Mouse (Mus musculus) erythroblast, adult 5-6 weeks (primary cell): ENCODE data around the gene Unc45a. TPM values are rescaled to one million over a fixed set of nuclear protein-coding genes. Genes with fewer than 3 reads are reported as not detected.
"Not testable (repeated sequence)": the region's sequence is repeated elsewhere in the genome, so short reads cannot be mapped to it uniquely, and the experiment has no call there.

Experiments used
- ATAC-seq: replicated peaks from 2 replicates; pipeline ENCODE4 v1.8.0; 2016; ENCODE audit warnings: moderate number of reproducible peaks, mild to moderate bottlenecking, moderate TSS enrichment, inconsistent platforms; ENCODE audit not compliant: poor library complexity, low FRiP score, severe bottlenecking
- total RNA-seq, 2 experiments: library from RNA; stranded (forward) in 1 of 2; stranded (reverse) in 1 of 2; fragments of 150-400 nt in 1 of 2; fragments of 200-764, 138-1000 nt in 1 of 2; gene quantifications; 2 replicates each; pipeline versions ENCODE4 v1.2.3 to v1.2.4; 2015 to 2017; ENCODE audit warnings: low replicate concordance in 2 of 2

Unc45a gene
- total RNA-seq, 2 experiments from 2014 or later = 1.5 to 4.8 TPM

- no peak for ATAC-seq
These were observed 6.0 kb downstream of the Unc45a start for GRCm38 (mm10) chr7:80334848-80335247.

DNA sequence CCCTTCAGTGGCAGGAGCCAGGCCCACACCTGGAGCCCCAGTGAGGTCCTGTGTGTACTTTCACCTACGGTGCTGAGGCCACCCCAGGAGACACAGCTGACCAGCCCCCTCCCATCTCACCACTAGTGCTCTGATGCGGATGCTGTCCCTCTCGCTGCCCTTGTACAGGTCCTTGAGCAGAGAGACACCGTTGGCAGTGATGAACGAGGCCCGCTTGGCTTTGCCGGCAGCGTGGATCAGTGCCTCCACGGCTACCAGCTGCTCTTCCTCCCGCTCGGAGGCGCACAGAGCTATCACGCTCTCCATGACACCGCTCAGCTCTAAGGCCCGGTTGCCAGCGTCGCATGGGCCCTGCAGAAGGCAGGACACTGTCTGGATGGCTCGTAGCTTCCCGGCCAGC is 9.4 kb downstream of the Unc45a start:
- ATAC-seq = no peak

DNA sequence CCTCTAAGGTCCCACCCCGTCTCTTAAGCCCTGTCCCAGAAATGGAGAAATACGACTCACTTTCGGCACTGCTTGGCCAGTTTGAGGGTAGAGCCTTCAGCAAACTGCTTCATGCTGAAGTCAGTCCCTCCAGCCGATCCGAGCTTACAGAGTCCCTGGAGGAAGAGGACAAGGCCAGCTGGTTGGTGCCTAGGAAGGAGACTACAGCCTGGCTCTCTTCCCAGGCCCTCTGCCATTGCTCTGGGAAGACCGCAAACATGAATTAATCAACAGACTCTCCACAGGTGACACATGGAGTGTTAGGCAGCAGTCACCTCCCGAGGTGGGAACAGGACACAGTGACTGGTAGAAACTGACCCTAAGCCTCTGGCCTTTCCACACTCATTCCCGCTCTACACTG is 10.5 kb downstream of the Unc45a start:
- ATAC-seq = no peak

GRCm38 (mm10) chr7:80326076-80326475 is 14.7 kb downstream of the Unc45a start:
- no peak for ATAC-seq

DNA sequence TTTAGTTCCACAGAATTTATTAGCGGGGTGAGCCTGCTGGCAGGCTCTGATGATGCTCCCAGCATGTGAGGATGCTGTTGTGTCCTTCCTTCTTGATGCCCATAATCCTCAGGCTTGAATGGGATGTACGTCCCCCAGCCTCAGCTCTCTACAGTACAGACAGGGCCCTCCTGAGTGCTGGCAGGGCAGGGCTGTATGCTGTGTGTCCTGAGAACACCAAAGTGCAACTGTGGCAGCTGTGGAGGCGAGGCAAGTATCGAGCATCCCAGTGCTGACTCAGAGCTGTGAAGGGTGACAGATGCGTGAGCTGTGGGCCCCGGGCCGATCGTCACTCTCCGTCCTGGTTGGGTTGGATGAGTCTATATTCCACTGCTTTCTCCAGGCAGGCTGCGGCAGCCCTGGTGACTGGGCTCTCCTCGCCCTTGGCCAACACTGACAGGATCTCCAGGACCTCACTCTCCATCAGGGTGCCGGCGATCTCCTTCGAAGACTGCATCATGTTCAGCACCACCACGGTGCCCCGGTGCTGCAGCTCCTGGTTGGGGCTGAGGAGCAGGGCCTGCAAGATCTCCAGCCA is 15.4 kb downstream of the Unc45a start:
- ATAC-seq = no peak

GRCm38 (mm10) chr7:80324816-80325119 is 16.0 kb downstream of the Unc45a start:
- not testable (repeated sequence) for ATAC-seq

- peak; percentile 94 for ATAC-seq
These were observed 16.6 kb downstream of the Unc45a start, which contains the start of gene Rccd1 for GRCm38 (mm10) chr7:80324043-80324815. TSS of gene Rccd1 (minus strand) at chr7:80324454.

DNA sequence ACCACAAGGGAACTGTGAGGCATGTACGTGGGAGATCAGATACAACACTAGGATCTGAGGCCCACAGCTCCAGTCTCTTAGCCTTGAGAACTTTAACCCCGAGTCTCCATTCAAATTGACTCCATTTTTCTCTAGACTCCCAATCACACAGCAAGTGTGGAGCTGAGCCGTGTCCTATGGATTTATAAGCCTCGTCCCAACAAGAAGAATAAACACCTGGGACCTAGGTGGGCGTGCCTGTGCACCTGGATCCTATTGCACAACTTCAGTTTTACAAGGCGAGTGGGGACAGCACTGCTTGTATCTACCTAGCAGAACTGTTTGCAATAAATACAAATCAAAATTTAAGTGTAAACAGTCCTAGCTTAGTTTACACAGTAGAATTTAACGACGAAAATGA is 17.5 kb downstream of the Unc45a start:
- ATAC-seq = no peak

DNA sequence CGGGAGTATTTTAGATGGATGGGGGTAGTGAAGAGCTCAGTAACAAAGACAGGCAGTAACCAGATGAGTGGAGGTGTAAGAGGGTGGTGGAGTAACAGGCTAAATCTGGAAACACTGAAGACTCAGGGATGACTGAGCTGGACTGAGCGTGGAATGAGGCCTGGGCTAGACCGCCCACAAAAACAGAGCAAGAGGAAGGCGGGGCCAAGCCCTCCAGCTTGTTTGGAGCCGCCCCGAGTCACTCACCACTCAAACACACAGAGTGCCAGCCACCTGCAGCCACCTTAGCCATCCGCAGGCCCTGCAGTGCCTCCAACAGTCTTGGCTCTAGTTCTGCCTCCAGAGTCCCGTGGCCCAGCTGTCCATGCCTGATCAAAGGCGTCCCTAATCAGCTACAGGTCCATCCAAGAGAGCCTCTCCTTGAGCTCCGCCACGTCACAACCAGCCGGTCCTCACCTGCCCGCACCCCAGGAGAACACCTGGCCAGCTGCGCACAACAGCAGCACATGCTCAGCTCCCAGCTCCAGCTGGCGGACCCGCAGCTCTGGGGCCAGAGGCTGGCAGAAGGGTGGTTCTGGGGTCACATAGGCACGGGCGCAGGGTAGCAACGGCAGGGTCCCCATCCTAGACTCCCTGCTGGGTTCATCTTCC is 20.8 kb downstream of the Unc45a start:
- ATAC-seq = no peak

GRCm38 (mm10) chr7:80318670-80319069 is 22.1 kb downstream of the Unc45a start:
- ATAC-seq = no peak

DNA sequence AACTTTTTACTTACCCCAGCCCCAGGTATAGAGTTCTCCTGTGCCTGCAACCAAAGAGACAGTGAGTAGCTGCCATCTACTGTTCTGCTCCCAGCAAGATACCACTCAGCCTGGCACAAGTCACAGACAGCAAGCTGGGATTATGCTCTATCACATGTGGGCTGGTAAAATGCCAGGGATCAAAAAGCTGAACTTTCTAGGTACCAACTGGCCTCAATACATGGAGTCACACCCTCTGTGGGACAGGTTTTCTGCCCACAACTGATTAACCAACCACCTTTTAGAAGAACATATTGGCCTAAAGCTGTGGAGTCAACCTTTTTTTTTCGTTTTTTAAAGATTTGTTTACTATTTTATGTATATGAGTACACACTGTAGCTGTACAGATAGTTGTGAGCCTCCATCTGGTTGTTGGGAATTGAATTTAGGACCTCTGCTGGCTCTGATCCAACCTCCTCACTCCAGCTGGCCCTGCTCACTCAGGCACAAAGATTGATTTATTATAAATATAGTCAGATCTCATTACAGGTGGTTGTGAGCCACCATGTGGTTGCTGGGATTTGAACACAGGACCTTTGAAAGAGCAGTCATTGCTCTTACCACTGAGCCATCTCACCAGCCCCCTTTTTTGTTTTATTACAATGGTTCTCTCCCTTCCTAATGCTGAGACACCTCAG is 23.2 kb downstream of the Unc45a start:
- ATAC-seq = no peak

- no peak for ATAC-seq
These were observed 25.1 kb downstream of the Unc45a start for GRCm38 (mm10) chr7:80315733-80316132.

GRCm38 (mm10) chr7:80310771-80311170 is 30.0 kb downstream of the Unc45a start:
- no peak for ATAC-seq

DNA sequence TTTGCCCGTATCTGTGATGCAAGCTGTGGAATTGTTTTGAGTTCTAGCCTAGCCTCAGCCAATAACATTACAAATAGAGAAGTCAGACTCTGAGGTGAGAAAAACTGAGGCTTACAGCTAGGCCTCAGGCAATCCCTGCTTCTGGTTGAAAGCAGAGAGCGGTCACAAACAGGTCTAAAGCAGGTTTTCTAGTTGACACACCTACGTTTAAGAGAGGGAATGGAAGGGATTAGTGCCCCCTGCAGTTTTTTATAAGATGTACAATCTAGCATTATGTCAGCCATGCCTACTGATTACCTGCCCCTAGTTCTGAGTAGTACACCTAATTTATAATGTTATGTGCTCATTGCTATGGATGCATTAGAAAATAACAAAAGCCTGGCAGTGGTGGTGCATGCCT is 33.0 kb downstream of the Unc45a start:
- no peak for ATAC-seq

GRCm38 (mm10) chr7:80301522-80301921 is 39.3 kb downstream of the Unc45a start:
- ATAC-seq = no peak

- ATAC-seq = no peak
These were observed 41.2 kb downstream of the Unc45a start for GRCm38 (mm10) chr7:80299568-80299967.

DNA sequence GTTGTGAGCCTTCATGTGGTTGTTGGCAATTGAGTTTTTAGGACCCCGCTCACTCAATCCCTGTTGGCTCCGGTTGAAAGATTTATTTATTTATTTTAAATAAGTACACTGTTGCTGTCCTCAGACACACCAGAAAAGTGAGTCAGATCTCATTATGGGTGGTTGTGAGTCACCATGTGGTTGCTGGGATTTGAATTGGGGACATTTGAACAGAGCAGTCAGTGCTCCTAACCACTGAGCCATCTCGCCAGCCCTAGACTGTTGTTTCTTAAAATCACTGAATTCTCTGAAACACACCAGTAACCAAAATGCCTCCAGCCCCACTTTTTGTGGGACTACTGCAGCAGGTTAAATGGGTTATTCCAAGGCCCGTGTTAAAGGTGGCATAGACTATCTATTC is 42.1 kb downstream of the Unc45a start:
- ATAC-seq = no peak

DNA sequence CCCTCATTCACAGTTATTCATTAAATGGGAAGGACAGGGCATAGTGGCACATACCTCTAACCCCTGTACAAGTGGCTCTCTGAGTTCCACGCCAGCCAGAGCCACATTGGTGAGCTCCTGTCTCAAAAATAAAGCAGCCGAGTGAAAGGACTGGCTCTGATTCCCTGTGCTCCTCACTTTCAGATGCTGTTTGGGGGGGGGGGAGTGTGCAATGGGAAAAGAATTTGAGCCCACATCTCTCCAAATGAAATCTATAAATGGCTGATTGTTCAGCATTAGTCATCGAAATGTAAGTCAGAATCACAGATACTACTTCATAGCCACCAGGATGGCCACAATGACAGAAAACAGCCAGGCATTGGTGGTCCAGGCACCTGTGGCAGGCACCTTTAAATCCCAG is 43.8 kb downstream of the Unc45a start:
- ATAC-seq = no peak

- ATAC-seq = no peak
These were observed 44.3 kb downstream of the Unc45a start for GRCm38 (mm10) chr7:80296462-80296861.

GRCm38 (mm10) chr7:80294764-80295648 is 45.8 kb downstream of the Unc45a start:
- ATAC-seq = no peak
